Mouse (Mus musculus) cerebellum, adult 2 months (tissue): Measurements from ENCODE around the gene Epb41.

Experiments used
- CTCF ChIP-seq: fragments of 200-500 bp; IDR thresholded peaks from 2 replicates; pipeline ENCODE4 v1.5.1; 2011; ENCODE audit warnings: low read depth, mild to moderate bottlenecking, control low read depth, low read length, moderate library complexity, borderline replicate concordance; ENCODE audit not compliant: insufficient read depth
- POLR2A ChIP-seq: fragments of 200-500 bp; IDR thresholded peaks from 2 replicates; pipeline ENCODE4 v1.6.1; 2011; ENCODE audit warnings: low read length, control low read depth, borderline replicate concordance; ENCODE audit not compliant: insufficient read depth

- no peak for TF ChIP-seq CTCF
- TF ChIP-seq POLR2A = no peak
Observed at GRCm38 (mm10) chr4:132033183-132033582, 41.9 kb downstream of the Epb41 start.
